Mouse (Mus musculus) liver, embryonic 11.5 days (tissue): Measurements from ENCODE around the gene Taf5. TPM values are rescaled to one million over a fixed set of nuclear protein-coding genes. Genes with fewer than 3 reads are reported as not detected.

ENCODE experiments used
- polyA plus RNA-seq: library from polyadenylated mRNA; unstranded; fragments of >200 nt; fragmentation: Nextera tagmentation; extraction: Ambion mirVana; gene quantifications from 2 replicates; pipeline ENCODE4 v1.2.1, GENCODE M21; 2014

Taf5 gene
- polyA plus RNA-seq, 1 experiment from 2014 or later: 9.0 TPM

Other genes starting within 250 kb of the Taf5 start
- gene Ina, start 53.0 kb upstream of the Taf5 start, polyA plus RNA-seq: 0.26 and 0.53 TPM in 2 replicates
- 107 and 110 TPM in 2 replicates for gene Nt5c2, start 52.6 kb upstream of the Taf5 start, polyA plus RNA-seq
- 28.6 and 32.9 TPM in 2 replicates for gene Pcgf6, start 16.8 kb upstream of the Taf5 start, polyA plus RNA-seq
- 1,203 and 1,215 TPM in 2 replicates for gene Usmg5, start 22.9 kb downstream of the Taf5 start, polyA plus RNA-seq
- 18.4 and 18.8 TPM in 2 replicates for gene Pdcd11, start 23.0 kb downstream of the Taf5 start, polyA plus RNA-seq
- gene Calhm2, start 70.5 kb downstream of the Taf5 start, polyA plus RNA-seq: 1.2 and 1.5 TPM in 2 replicates
- not detected in 2 replicates for gene Calhm1, start 76.5 kb downstream of the Taf5 start, polyA plus RNA-seq
- gene Calhm3, start 90.0 kb downstream of the Taf5 start, polyA plus RNA-seq: not detected in 2 replicates
- 4.5 and 4.6 TPM in 2 replicates for gene Neurl1a, start 111.1 kb downstream of the Taf5 start, polyA plus RNA-seq